Mouse (Mus musculus) brain, embryonic 14.5 days (tissue): ENCODE measurements around the gene Ssc4d.

Experiments used
- CTCF ChIP-seq: fragments of 200-500 bp; IDR thresholded peaks from 2 replicates; pipeline ENCODE4 v1.5.1; 2012; ENCODE audit warnings: inconsistent platforms, mild to moderate bottlenecking, moderate library complexity, borderline replicate concordance; ENCODE audit not compliant: insufficient read depth, insufficient read length; ENCODE audit errors: extremely low read depth
- POLR2A ChIP-seq: fragments of 200-500 bp; IDR thresholded peaks from 2 replicates; pipeline ENCODE4 v1.6.1; 2012; ENCODE audit warnings: mild to moderate bottlenecking, inconsistent platforms, borderline replicate concordance; ENCODE audit not compliant: poor library complexity, insufficient read depth, insufficient read length, severe bottlenecking; ENCODE audit errors: extremely low read depth

- TF ChIP-seq CTCF (no peak), POLR2A (no peak)
These were observed 20.0 kb upstream of the Ssc4d start for GRCm38 (mm10) chr5:135994335-135994724.
